Mouse (Mus musculus) right cerebral cortex, postnatal 10 days (tissue): ENCODE results near the gene Zbtb42.

Experiments used
- DNase-seq, 2 experiments: peaks; one replicate each; pipeline ENCODE4 v3.0.0; 2021; ENCODE audit warnings: low spot score in 2 of 2

Gene Zbtb42

DNA sequence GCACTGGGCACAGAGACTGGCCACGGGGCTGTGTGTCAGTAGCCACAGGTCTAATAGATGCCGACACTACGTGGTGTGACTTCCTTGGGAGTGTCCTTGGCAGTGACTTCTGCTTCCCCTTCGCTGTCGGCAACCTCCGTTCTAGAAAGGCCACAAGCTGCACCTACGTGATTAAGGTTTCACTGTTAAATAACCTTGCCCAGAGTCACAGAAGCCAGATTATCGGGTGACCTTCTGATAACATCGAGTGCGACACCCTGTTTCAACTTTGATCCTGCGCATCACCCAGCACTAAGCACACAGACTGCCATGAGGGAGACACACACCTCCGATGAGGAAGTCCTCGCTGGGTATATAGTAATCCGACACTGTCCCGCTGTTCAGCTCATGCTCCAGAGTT, 9.8 kb downstream of the Zbtb42 start:
- no peak for DNase-seq

DNA sequence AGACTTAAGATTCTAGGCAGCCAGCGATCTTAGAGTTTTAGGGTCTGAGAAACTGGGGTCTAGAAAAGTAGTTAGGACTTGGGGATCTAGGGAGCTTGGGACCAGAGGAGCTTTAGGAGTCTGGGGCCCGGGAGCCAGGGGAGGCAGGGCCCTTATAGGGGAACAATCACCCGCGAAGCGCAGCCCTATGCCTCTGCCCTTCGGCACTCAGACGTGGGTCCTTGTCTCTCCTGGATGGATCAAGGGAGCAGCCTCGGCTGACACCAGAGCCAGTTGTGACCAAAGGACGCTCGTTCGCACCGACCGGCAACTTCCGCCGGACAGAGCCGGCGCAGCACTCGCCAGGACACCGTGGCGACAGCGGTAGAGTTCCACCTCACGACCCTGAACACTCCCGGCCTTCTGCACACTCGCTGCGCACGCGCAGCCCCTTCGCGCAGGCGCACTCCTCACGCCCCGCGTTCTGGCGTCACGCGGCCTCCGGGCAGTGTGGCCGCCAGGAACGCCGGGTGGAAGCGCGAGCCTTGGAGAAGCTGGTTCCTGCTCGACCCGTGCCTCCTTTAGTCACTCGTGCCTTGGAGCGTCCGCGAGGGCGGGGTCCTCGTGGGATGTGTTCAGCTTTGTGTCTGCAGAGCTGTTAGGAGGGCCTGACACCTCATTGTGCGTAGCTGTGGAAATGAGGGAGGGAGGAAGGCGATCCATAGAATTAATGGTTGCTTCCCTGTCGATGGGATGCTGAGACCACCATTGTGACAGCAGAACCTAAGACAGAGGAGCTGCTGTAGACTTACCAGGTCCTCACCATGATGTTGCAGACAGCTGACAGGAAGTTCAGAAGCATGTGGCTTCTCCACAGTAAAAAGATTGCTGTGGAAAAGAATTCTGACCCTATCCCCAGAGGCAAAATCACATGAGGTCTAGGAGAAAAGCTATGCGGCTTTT, 14.8 kb downstream of the Zbtb42 start:
- peak; percentile 96 to 97 for DNase-seq

DNA sequence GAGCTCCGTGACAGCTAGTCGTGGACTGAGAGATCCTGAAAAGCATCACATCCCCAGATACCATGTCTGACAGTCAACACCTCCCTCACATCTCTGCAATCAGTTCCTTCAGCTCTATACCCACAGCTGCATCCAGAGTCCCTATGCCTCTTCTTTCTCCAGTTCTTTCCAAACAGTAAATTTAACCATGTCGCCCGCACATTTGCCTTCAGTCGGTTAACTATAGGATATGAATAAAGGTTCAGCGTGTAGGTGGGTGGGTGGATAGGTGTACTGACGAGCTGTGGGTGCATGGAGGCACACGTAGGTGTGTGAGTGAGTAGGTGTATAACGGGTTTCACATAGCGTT, 15.5 kb downstream of the Zbtb42 start:
- no peak for DNase-seq

DNA sequence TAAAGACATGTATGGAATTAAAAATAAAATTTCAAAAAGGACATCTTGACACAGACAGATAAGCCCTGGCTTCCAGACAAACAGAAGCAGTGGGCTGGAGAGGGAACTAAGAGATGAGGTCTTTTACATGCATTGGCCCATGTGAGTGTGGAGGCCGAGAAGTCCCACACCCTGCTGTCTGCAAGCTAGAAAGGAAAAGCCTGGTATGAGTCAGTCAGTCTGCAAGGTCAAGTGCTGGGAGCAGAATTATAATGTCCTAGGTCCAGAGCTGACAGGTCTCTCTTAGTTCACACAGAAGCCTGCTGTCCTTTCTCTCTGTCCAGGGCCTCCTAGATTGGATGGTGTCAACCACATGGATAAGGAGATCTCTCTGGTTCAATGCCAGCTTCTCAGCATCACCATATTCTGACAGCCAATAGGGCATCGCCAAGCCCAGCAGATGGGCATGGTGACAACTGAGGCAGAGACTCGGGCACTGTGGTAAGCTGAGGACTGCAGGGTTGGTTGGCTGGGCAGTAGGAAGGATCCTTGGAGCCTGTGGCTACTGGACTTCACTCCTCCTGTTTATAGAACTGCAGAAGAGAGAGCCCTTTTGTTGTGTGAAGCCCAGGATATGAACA, 18.3 kb downstream of the Zbtb42 start:
- no peak for DNase-seq

DNA sequence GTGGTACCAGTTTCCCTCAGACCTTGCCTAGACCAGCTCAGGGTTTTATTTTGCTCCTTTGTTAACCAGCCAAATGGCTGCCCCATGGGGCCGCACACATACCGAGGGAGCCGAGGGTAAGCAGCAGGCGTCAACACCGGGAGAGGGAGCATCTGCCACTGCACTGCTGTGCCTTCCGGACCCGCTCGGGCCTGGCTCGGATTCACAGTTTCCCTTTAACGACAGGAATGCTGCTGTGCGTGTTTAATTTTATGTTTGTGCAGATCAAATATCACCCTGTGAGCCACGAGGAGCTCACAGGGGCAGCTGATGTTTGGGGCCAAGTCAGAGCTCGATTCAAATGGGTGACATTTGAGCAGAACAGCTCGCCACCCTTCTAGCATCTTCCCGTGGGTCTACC, 21.9 kb downstream of the Zbtb42 start:
- no peak for DNase-seq

DNA sequence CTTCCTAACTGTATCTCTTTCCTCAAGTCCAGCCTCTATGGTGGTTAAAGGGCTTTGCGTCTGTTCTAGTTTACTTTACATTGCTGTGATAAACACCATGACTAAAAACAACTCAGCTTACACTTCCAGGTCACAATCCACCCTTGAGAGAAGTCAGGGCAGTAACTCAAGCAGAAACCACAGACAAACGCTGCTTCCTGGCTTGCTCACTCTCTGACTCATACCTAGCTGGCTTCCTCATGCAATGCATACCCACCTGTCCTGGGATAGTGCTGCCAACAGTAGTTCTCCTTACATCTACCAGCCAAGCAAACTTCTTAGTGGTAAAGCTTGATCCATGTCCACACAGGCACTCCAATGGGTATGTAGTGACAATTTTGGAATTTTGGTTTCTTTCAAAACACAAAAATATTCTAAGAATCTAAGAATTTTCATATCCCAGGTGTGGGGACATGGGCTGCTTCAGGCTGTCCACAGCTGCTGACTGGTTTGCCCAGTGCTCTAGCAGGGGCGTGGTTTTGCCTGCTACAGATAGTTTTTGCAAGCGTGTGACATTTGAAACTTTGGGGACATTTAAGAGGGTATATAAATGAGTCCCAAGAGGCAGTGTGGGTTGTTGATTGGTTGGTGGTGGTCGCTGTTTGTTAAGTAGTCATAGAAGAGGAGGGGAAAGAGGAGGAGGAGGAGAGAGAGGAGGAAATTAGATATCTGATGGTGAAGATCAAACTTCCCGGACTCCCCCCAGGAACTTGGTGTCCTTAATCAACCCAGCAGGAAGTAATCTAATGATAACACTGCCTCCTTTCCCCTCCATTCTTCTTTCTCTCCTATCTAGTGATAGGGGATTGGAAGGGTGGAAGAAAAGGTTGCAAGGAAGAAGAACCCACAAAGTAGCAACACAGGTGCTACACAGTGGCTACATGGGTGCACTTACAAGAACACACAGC, 24.0 kb downstream of the Zbtb42 start:
- DNase-seq: no peak

DNA sequence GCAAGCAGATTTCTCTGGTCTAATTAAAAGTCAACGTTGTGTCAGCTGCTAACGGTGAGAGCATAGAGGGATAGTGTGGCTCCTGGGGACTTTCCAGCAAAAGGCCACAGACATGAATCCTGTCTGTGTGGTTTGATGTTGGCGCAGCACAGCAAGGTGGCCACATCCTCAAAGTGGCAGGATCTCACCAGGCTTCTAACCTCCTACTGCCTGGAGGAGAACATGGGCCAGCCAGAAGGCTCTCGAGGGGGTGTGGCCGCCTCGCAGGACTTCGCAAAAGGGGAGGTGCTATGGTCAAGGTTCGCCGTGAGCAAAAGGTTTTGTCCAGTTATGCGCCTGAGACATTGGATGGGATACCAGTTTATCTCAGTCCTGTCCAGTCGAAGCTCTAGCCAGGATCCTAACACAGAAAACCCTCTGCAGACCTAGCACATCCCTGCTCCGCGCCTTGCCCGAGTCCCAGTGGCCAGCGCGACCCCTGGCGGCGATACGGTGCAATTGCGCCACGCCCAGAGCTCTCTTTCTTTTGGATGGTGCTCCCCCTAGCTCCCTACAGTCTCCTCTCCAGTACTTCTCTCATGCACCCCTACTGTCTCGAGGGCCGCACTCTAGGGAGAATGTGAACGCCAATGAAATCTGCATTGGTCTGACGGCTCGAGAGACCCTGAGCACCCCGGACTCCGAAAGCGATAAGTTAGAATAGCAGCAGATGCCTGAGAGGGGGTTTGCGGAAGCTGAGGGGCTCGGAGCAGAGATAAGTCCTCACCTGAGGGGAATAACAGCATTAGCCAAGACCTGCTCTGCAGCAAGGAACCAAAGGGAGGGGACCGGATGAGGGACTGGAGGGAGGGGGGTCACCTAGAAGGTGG, 28.3 kb downstream of the Zbtb42 start:
- peak; percentile 87 to 92 for DNase-seq

DNA sequence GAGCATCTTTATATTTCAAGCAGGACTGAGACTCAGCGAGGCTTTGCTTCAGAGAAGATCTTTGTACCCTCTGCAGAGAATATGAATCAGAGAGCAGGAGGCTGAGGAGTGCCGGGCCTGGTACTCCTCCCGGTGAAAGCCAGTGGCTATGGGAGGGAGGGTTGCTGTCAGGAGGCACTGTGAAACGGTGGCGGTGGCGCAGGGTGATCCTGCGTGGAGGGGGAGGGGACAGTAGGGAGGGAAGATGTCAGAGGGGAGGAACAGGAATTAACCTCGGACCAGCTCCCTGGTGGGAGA, 28.9 kb downstream of the Zbtb42 start:
- no peak for DNase-seq

DNA sequence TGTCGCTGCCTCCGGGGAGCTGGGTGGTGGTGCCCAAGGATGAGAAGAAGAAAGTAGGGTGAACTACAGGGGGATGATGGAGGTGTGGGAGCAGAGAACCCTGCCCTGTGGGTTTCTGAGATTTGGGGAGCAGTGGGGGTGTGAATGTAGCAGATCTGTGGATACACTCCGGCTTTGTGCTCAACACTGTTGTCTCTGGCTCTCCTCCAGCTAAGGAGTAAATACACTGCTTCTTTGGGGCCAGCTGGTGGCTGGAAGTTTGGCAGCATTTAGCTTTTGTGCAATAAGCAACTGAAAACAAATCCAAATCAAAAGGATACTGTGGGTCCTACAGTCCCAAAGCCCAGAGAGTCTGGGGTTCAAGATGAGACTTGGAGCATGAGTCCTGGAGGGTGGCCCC, 35.4 kb downstream of the Zbtb42 start:
- peak; percentile 59 to 74 for DNase-seq

DNA sequence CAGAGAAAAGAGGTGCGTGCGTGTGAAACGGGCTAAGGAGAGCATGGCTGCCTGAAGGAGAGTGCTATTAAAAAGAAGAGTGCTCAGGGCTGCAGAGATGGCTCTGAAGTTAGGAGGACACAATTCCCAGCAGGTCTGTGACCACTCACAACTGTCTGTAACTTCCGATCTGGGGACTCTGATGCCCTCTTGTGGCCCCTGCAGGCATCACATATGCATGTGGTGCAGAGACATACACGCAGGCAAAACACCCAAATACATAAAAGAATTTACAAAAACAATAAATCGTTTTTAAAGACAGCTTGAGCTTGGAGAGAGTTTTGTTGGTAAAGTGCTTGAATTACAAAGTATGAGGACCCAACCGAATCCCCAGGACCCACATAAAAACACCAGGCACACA, 38.5 kb downstream of the Zbtb42 start:
- peak in 1 of 2 experiments; percentile 67 for DNase-seq

DNA sequence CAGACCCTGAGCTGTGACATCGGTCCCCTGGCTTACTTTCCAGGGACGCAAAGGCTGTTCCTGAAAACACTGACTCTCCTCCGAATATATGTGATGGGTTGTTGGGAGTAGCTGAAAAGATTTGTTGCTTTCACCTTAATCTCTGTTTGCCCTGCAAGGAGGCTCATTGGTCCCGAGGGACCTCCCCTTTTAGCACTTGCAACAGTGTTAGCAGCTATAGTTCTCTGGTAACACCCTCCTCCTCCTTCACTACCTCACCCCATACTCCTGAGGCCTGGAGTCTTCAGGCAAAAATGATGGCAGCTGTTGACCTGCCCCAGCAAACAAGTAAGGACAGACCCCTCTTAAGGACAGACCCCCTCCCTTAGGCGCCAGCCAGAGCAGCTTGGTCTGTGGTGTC, 40.4 kb downstream of the Zbtb42 start:
- no peak for DNase-seq

DNA sequence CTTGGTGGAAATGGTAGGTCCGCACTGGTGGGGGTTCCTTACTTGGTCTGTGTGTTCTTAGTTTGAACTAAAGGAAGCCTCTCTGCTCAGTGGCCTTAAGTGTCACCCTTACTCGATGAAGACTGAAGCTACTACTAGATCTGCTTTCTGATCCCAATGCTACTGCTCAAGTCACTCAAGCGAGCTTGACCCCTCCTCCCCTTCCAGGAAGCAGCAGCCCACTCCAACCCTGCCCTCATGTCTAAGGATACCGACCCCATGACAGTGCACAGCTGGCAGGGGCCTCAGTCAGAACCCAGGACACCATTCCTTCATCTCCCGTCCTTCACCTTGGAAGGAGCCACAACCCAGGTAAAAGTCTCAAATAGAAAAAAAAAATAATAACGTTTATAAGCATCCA, 41.6 kb downstream of the Zbtb42 start, which contains the start of gene Cep170b:
Cep170b (plus strand) TSS at position 240 of the 400 bp plus-strand sequence.
- DNase-seq: no peak

DNA sequence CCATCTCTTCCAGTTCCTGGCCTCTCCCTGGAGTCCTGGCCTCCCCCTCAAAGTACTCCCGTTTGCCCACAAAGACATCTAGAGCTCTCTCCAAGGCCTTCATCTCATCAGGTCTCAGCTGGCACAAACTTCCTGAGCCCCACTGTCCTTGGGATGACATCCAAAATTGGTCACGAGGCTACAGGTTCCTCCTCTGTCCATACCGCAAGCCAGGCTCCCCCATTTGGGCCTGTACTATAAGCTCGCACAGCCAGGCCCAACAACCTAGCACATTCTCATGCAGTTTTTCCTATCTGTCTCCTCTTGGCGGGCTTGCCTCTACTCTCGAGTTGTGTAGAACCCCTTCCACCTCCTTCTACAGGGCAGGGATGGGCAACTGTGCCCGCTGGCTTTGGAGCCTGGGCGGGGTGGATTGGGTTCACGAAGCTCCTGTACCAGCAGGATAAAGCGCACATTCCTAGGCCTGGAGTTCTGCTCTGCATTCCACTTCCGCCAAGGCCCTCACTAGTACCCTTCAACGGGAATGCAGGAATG, 42.3 kb downstream of the Zbtb42 start:
- DNase-seq: no peak

DNA sequence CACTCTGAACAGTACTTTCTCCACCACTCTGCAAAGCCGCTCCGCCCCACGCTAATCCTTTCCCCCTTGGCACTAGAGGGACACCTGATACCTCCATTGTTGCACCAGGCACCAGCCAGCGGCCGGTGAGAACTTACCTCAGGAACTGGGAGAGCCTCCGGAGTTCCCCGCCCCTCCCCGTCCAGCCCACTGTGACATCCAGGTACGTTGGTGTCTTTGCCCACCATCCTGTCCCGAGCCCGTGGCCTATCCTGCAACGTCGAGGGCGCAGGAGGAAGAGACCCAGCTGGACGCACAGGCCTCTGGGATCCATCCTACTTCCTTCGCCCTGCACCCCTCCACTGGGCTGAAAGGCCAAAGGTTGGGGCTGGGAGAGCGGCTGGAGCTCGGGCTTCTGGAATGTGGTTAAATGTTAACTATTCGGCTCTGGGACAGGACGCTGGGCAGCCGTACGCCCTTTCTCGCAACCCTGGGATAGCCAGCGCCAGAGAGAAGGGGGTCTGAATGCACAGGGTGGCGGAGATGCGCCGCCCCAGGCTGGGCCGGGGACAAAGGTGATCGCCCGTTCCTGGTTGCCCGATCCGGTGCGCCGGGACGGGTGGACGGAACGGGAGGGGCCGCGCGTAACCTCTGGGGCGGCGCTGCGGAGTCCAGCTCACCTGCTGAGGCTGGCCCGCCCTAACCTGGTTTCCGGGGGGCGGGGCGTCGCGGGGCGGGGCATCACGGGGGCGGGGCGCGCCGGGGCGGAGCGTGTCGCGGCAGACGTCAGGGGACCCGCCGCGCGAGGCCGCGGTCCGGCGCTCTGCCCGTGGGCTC, 43.0 kb downstream of the Zbtb42 start:
- DNase-seq: peak in 1 of 2 experiments; percentile 56

DNA sequence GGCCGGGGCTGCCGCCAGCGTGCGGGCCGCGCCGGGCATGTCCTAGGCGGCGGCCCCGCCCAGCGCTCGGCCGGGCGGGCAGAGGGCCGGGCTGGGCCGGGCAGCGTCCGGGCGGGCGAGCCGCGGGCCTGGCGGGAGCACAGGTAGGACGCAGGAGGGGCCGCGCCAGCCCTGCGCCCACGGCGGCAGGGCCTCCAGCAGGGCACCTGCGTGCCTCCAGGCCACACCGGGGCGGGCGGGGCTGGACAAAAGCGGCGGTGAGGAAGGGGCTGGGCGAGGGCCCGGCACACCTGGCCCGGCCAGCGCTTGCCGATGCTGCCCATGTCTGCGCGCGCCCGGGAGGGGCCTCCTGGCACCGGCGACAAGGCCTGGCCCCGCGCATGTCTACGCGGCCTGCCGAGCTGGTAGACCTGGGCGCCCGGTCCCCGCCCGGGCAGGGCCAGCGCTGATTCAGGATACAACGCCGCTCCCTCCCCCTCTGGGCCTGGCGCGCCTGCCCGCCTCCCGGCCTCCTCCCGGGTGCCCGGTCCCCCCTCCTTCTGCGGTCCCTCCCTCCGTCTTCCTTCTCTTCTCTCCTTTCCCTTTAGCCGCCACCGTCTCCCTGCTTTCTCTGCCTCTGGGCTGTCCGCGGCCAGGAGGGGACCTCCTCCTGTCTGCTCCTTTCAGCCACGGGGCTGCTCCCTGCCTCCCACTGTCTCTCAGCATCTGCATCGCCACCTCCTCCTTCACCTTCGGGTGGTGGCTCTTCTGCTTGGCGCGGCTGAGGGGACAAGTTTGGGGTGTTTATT, 43.8 kb downstream of the Zbtb42 start:
- peak; percentile 56 to 62 for DNase-seq

DNA sequence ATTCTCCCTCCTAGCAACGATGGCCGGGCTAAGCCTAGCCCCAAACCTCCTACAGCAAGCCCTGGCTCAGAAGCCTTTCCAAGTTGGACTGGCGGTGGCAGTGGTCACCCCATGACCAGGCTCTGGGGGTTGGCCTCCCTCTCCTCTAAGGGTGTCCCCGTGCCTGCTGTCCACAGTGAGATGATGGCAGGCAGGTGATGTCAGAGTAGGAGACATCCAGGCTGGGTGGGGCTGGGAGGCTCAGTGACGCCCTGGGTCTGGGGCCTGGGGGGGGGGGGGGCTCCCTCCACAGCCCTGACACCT, 44.4 kb downstream of the Zbtb42 start:
- DNase-seq: no peak

DNA sequence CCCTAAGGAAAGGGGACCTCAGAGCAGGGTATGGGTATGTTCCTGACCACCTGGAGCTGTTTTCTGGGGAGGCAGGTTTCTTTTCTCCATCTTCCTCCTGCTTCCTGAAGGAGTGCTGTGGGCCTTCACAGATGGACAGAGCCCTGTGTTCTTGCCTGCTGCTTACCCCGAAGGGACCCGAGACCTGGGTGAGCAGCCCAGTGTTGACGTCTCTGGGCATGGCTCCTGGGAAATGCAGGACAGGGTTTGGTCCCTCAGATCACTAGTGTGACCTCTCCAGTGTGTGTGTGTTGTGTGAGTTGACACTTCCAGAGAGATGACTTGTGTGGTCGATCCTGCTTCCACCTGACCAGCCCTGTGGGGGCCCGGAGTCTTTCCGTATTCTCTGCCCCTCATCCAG, 44.8 kb downstream of the Zbtb42 start:
- DNase-seq: no peak

DNA sequence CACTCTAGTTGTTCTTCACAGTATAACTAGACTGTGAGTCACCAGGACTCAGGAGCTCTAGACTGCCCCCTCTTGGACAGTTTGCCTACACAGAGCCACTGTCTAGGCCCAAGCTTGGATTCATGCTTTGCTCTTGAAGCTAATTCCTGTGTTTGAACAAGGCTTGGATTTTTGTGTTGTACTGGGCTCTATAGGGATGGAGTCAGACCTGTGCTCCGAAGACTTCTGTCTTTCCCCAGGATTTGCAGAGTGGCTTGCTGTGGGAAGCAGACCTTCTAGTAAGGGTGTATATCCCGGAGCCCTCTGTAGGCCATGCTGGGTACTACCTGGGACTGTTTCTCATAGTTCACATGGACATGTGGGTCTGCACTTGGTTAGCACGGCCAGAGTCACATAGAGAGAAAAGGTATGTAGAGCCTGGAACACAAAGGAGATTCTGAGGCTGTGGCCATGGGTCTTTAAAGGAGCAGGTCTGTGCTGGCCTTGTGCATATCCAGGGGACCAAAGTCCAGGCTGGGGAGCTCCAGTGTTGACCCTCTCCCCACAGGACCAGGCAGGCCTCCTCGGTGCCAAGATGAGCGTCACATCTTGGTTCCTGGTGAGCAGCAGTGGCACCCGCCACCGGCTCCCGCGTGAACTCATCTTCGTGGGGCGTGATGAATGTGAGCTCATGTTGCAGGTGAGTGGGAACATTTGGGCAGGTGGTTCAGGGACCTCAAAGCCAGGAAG, 45.6 kb downstream of the Zbtb42 start:
- peak; percentile 77 to 81 for DNase-seq

DNA sequence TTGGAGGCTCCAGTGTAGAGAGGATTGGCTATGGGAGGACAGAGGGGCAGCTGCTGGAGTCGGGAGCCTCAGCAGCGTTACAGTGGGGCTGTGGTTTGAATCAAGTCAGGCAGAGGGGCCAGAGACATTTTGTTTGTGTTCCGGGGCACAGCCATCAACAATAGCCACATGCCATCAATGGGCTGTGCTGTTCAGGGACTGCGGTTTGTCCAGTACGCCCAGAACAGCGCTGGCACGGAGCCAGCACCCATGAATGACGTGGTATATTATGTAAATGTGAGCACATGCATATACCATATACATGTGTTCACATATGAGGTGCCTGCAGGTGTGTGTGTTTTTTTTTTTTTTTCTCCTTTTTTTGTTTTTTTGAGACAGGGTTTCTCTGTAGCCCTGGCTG, 49.2 kb downstream of the Zbtb42 start:
- DNase-seq: no peak
